Mouse (Mus musculus) testis, adult 2 months (tissue): ENCODE measurements at regions not wholly inside any gene's neighbourhood (a gene's known extent, or its start where the extent isn't known, plus 50 kb on each side); places are given as distances from the start of the nearest gene placed in this dataset.

Experiments used
- CTCF ChIP-seq: fragments of 200-500 bp; IDR thresholded peaks from 2 replicates; pipeline ENCODE4 v1.5.1; 2012; ENCODE audit warnings: low read depth, mild to moderate bottlenecking, inconsistent platforms, low read length, moderate library complexity; ENCODE audit not compliant: control insufficient read depth, insufficient read depth, insufficient replicate concordance
- POLR2A ChIP-seq: fragments of 200-500 bp; IDR thresholded peaks from 2 replicates; pipeline ENCODE4 v1.6.1; 2012; ENCODE audit warnings: low read depth, mild to moderate bottlenecking, inconsistent platforms, low read length, moderate library complexity; ENCODE audit not compliant: control insufficient read depth

DNA sequence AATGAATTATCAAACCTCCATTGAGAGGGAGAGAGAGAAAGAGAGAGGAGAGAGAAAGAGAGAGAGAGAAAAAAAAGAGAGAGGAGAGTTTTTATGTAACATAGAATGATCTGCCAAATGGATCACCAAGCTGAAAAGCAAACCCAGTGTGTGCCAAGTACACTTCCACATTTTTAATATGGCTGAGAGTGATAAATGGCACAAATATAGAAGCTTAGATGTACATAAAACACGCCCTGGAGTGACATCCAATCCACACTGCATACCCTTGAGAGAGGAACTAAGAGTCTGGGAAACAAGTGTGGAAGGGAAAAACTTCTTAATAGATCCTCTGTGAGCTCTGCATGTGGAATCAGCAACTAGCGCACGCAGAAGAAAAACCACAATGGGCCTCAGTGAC, 90.1 kb downstream of the Otx2 start:
- TF ChIP-seq CTCF: no peak
- no peak for TF ChIP-seq POLR2A
